Mouse (Mus musculus) central nervous system, embryonic 14 days (tissue): ENCODE measurements around the gene Mrps21. TPM values are rescaled to one million over a fixed set of nuclear protein-coding genes. Genes with fewer than 3 reads are reported as not detected.

ENCODE experiments used
- polyA plus RNA-seq: library from polyadenylated mRNA; depleted of rRNA; stranded (reverse); fragments of >200 nt; gene quantifications from 2 replicates; pipeline ENCODE4 v1.2.3, GENCODE M21; 2012; rRNA removed

Gene Mrps21
- polyA plus RNA-seq: 186 and 193 TPM in 2 replicates

GRCm38 (mm10) chr3:95871392-95871867 lies at the start of gene Mrps21:
Gene Mrps21 (minus strand): TSS chr3:95871519.

GRCm38 (mm10) chr3:95904568-95904967 lies 33.2 kb upstream of the Mrps21 start, which contains the start of gene Car14:
Gene Car14 (minus strand): TSS chr3:95904691.

GRCm38 (mm10) chr3:95893606-95894316 lies 22.4 kb upstream of the Mrps21 start, which contains the start of gene Aph1a:
Gene Aph1a (plus strand): TSS chr3:95893969.

GRCm38 (mm10) chr3:95891211-95892065 lies 20.1 kb upstream of the Mrps21 start, which contains the start of gene BC028528:
Gene BC028528 (minus strand): TSS chr3:95892005.

GRCm38 (mm10) chr3:95881979-95882815 lies 10.9 kb upstream of the Mrps21 start, which contains the start of gene Ciart:
Gene Ciart (minus strand): TSS chr3:95882251.

GRCm38 (mm10) chr3:95855502-95856089 lies 15.7 kb downstream of the Mrps21 start, which contains the start of gene Prpf3:
Gene Prpf3 (minus strand): TSS chr3:95855885.

GRCm38 (mm10) chr3:95818571-95819288 lies 52.6 kb downstream of the Mrps21 start, which contains the start of gene Rprd2:
Gene Rprd2 (minus strand): TSS chr3:95818863.

Other genes starting within 250 kb of the Mrps21 start
- 50.3 and 55.0 TPM in 2 replicates for gene Ensa, start 246.5 kb downstream of the Mrps21 start, polyA plus RNA-seq
- 68.8 and 72.7 TPM in 2 replicates for gene Mcl1, start 212.7 kb downstream of the Mrps21 start, polyA plus RNA-seq
- 0.23 and 0.59 TPM in 2 replicates for gene Adamtsl4, start 183.6 kb downstream of the Mrps21 start, polyA plus RNA-seq
- gene Ecm1, start 131.9 kb downstream of the Mrps21 start, polyA plus RNA-seq: 17.1 and 18.8 TPM in 2 replicates
- 44.4 and 45.8 TPM in 2 replicates for gene Tars2, start 111.3 kb downstream of the Mrps21 start, polyA plus RNA-seq
- 21.9 and 24.5 TPM in 2 replicates for gene Rprd2, start 52.7 kb downstream of the Mrps21 start, polyA plus RNA-seq
- 53.4 and 56.5 TPM in 2 replicates for gene Prpf3, start 15.6 kb downstream of the Mrps21 start, polyA plus RNA-seq
- 4.1 and 4.7 TPM in 2 replicates for gene Ciart, start 10.7 kb upstream of the Mrps21 start, polyA plus RNA-seq
- 11.9 and 13.1 TPM in 2 replicates for gene BC028528, start 20.5 kb upstream of the Mrps21 start, polyA plus RNA-seq
- 89.3 and 92.6 TPM in 2 replicates for gene Aph1a, start 22.4 kb upstream of the Mrps21 start, polyA plus RNA-seq
- 9.8 and 13.0 TPM in 2 replicates for gene Car14, start 33.2 kb upstream of the Mrps21 start, polyA plus RNA-seq
- 162 and 193 TPM in 2 replicates for gene Anp32e, start 57.7 kb upstream of the Mrps21 start, polyA plus RNA-seq
- gene Plekho1, start 124.5 kb upstream of the Mrps21 start, polyA plus RNA-seq: 186 and 227 TPM in 2 replicates
- gene Vps45, start 186.9 kb upstream of the Mrps21 start, polyA plus RNA-seq: 33.9 and 36.1 TPM in 2 replicates
- gene Otud7b, start 233.0 kb upstream of the Mrps21 start, polyA plus RNA-seq: 8.3 and 10.5 TPM in 2 replicates